Mouse (Mus musculus): Measurements from ENCODE around the gene Tcf3. TPM values are rescaled to one million over a fixed set of nuclear protein-coding genes. Genes with fewer than 3 reads are reported as not detected.

Gene Tcf3
- polyA plus RNA-seq, 1 experiment from 2014 or later = 93.7 TPM

DNA sequence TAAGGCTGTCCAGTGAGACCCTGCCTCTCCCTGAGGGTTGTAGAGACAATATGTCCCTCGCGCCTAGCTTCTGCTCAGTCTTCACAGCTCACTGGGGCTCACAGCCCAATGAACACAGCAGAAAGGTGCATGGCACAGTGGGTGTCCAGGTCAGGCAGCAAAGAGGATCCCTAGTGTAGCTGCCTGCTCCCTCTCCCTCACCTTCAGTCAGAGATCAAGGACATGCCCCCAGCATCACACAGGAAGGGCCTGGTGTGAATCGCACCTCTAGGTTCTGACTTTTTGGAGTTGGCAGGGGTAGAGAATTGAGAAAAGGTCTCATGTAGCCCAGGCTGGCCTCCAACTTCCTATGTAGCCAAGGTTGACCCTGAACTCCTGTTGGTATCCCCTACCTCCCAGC, 1.4 kb upstream of the Tcf3 start:
- DNase-seq (ENCODE audit: low spot score) = no peak
- Histone ChIP-seq H3K4me1 (ENCODE audit: control insufficient read depth, insufficient read depth, low read length) (peaks cover 22% of the 10 kb centered on the region), H3K27ac (replicated peaks; ENCODE audit: low read depth, low read length) (no peak overlapping the region), H3K27me3 (replicated peaks; ENCODE audit: control insufficient read depth, insufficient read depth, low read length) (no peaks in the 10 kb centered on the region), H3K36me3 (ENCODE audit: control insufficient read depth, insufficient read depth, low read length) (peaks cover 13% of the 10 kb centered on the region), H3K9ac (ENCODE audit: low read depth, low read length) (no peak overlapping the region), H3K4me3 (ENCODE audit: low read depth, low read length) (no peak overlapping the region), H3K4me2 (ENCODE audit: low read depth, low read length) (no peak overlapping the region), H3K9me3 (ENCODE audit: control insufficient read depth, low read length) (no peaks in the 10 kb centered on the region)
- WGBS = 90% methylated on average over 3 of the region's 3 CpGs
- ATAC-seq (ENCODE audit: low read depth) = no peak

DNA sequence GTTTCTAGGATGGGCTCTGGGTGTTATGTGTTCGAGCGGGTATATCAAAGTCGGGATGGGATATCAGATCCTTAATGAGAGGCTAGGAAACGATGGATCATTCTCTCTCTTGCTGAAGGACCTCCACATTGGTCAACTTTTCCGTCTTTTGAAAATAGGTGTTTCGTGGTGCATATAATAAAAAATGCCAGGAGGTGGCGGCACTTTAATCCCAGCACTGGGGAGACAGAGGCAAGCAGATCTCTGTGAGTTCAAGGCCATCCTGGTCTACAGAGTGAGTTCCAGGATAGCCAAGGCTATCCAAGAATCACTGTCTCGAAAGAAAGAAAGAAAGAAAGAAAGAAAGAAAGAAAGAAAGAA, 766 bp upstream of the Tcf3 start:
- no peak overlapping the region for H3K9ac ChIP-seq (ENCODE audit: low read depth, low read length)
- H3K4me3 ChIP-seq (ENCODE audit: low read depth, low read length) = peak overlapping the region; percentile 98; the same call in 1 of the 2 replicates
- no peaks in the 10 kb centered on the region for H3K9me3 ChIP-seq (ENCODE audit: control insufficient read depth, low read length)
- no peaks in the 10 kb centered on the region for H3K27me3 ChIP-seq (replicated peaks; ENCODE audit: control insufficient read depth, insufficient read depth, low read length)
- H3K27ac ChIP-seq (replicated peaks; ENCODE audit: low read depth, low read length) = no peak overlapping the region
- no peak for ATAC-seq (ENCODE audit: low read depth)
- WGBS = 12% methylated on average over 8 of the region's 8 CpGs
- peaks cover 22% of the 10 kb centered on the region for H3K4me1 ChIP-seq (ENCODE audit: control insufficient read depth, insufficient read depth, low read length)
- peak overlapping the region; percentile 95; the same call in 1 of the 2 replicates for H3K4me2 ChIP-seq (ENCODE audit: low read depth, low read length)
- H3K36me3 ChIP-seq (ENCODE audit: control insufficient read depth, insufficient read depth, low read length) = peaks cover 19% of the 10 kb centered on the region
- no peak for DNase-seq (ENCODE audit: low spot score)

- 1% methylated on average over 19 of the region's 60 CpGs for WGBS
- no peaks in the 10 kb centered on the region for H3K27me3 ChIP-seq (replicated peaks; ENCODE audit: control insufficient read depth, insufficient read depth, low read length)
- H3K4me3 ChIP-seq (ENCODE audit: low read depth, low read length) = peak overlapping the region; percentile 98
- H3K4me2 ChIP-seq (ENCODE audit: low read depth, low read length) = peak overlapping the region; percentile 95
- H3K9ac ChIP-seq (ENCODE audit: low read depth, low read length) = peak overlapping the region; percentile 99
- H3K9me3 ChIP-seq (ENCODE audit: control insufficient read depth, low read length) = no peaks in the 10 kb centered on the region
- DNase-seq (ENCODE audit: low spot score) (peak; percentile 67), ATAC-seq (ENCODE audit: low read depth) (no peak)
- H3K27ac ChIP-seq (replicated peaks; ENCODE audit: low read depth, low read length) = peak overlapping the region; percentile 94
- H3K36me3 ChIP-seq (ENCODE audit: control insufficient read depth, insufficient read depth, low read length) = peaks cover 31% of the 10 kb centered on the region
- peaks cover 22% of the 10 kb centered on the region for H3K4me1 ChIP-seq (ENCODE audit: control insufficient read depth, insufficient read depth, low read length)
Observed at GRCm38 (mm10) chr10:80432936-80433512, 423 bp downstream of the Tcf3 start.

GRCm38 (mm10) chr10:80432387-80432785, 1.1 kb downstream of the Tcf3 start:
- peak overlapping the region; percentile 99 for H3K9ac ChIP-seq (ENCODE audit: low read depth, low read length)
- H3K4me3 ChIP-seq (ENCODE audit: low read depth, low read length) = peak overlapping the region; percentile 98
- H3K4me2 ChIP-seq (ENCODE audit: low read depth, low read length) = peak overlapping the region; percentile 95
- no peaks in the 10 kb centered on the region for H3K27me3 ChIP-seq (replicated peaks; ENCODE audit: control insufficient read depth, insufficient read depth, low read length)
- ATAC-seq (ENCODE audit: low read depth) (no peak), DNase-seq (ENCODE audit: low spot score) (no peak)
- peak overlapping the region; percentile 94 for H3K27ac ChIP-seq (replicated peaks; ENCODE audit: low read depth, low read length)
- peaks cover 22% of the 10 kb centered on the region for H3K4me1 ChIP-seq (ENCODE audit: control insufficient read depth, insufficient read depth, low read length)
- no peaks in the 10 kb centered on the region for H3K9me3 ChIP-seq (ENCODE audit: control insufficient read depth, low read length)
- WGBS = 4% methylated on average over 4 of the region's 4 CpGs
- H3K36me3 ChIP-seq (ENCODE audit: control insufficient read depth, insufficient read depth, low read length) = peaks cover 38% of the 10 kb centered on the region

GRCm38 (mm10) chr10:80431570-80432386, 1.7 kb downstream of the Tcf3 start:
- Histone ChIP-seq H3K27me3 (replicated peaks; ENCODE audit: control insufficient read depth, insufficient read depth, low read length) (no peaks in the 10 kb centered on the region), H3K4me3 (ENCODE audit: low read depth, low read length) (peak overlapping the region; percentile 98), H3K9ac (ENCODE audit: low read depth, low read length) (peak overlapping the region; percentile 99), H3K4me2 (ENCODE audit: low read depth, low read length) (peak overlapping the region; percentile 95), H3K4me1 (ENCODE audit: control insufficient read depth, insufficient read depth, low read length) (peaks cover 22% of the 10 kb centered on the region), H3K9me3 (ENCODE audit: control insufficient read depth, low read length) (no peaks in the 10 kb centered on the region), H3K36me3 (ENCODE audit: control insufficient read depth, insufficient read depth, low read length) (peaks cover 44% of the 10 kb centered on the region), H3K27ac (replicated peaks; ENCODE audit: low read depth, low read length) (peak overlapping the region; percentile 94)
- 15% methylated on average over 14 of the region's 16 CpGs for WGBS
- ATAC-seq (ENCODE audit: low read depth) = no peak
- no peak for DNase-seq (ENCODE audit: low spot score)

DNA sequence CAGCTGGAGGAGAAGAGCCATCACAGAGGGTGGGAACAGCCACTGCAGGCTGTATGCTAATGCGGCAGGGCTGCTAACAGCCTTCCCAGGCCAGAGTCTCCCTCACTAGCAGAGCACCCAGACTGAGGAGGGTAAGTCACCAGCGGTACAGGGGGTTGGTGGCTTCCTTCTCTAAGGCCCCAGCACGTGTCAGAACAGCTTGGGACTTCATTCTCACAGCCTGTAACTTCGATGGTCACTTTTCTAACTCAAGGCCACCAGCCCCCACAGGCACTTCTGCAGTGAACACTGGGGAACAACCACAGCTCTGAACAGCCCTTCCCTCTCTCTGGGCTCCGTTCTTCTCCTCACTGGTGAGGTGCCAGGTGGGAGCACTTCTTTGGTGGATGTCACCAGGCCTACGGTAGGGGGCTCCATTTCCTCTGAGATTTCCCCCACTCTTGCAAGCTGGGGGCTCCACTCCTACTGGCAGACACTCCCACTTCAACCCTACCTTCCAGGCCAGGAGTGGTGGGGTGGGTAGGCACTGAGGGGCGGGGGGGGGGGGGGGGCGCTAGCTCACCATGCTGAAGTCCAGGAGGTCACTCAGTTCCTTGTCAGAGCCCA, 3.0 kb downstream of the Tcf3 start:
- no peak overlapping the region for H3K27ac ChIP-seq (replicated peaks; ENCODE audit: low read depth, low read length)
- no peak for DNase-seq (ENCODE audit: low spot score)
- 68% methylated on average over 6 of the region's 8 CpGs for WGBS
- peaks cover 57% of the 10 kb centered on the region for H3K36me3 ChIP-seq (ENCODE audit: control insufficient read depth, insufficient read depth, low read length)
- ATAC-seq (ENCODE audit: low read depth) = no peak
- no peaks in the 10 kb centered on the region for H3K27me3 ChIP-seq (replicated peaks; ENCODE audit: control insufficient read depth, insufficient read depth, low read length)
- H3K9me3 ChIP-seq (ENCODE audit: control insufficient read depth, low read length) = no peaks in the 10 kb centered on the region
- 0 out of 2 replicates have a peak overlapping the region, but pooled peaks have one; percentile 98 for H3K4me3 ChIP-seq (ENCODE audit: low read depth, low read length)
- H3K4me1 ChIP-seq (ENCODE audit: control insufficient read depth, insufficient read depth, low read length) = peaks cover 14% of the 10 kb centered on the region
- no peak overlapping the region for H3K4me2 ChIP-seq (ENCODE audit: low read depth, low read length)
- H3K9ac ChIP-seq (ENCODE audit: low read depth, low read length) = no peak overlapping the region

DNA sequence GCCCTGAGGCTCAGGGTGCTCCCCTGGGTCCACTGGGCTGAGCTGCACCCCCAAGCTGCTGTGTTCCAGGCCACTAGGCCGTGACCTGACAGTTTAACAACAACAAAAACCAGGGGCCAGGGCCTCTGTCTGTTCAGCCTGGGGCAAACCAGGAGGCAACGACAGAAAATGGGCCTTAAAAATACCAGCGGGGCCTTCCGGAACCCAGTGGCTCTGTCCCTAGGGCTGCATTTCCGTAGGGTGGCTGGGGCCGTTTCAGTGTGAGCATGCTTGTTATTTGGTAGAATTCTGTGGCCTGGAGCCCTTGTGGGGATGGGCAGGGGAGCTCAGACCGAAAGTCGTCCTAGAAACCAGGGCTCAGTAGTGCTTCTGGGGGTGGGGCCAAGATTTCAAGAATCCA, 3.6 kb downstream of the Tcf3 start:
- Histone ChIP-seq H3K9ac (ENCODE audit: low read depth, low read length) (no peak overlapping the region), H3K4me3 (ENCODE audit: low read depth, low read length) (no peak overlapping the region), H3K36me3 (ENCODE audit: control insufficient read depth, insufficient read depth, low read length) (peaks cover 64% of the 10 kb centered on the region), H3K9me3 (ENCODE audit: control insufficient read depth, low read length) (0 out of 2 replicates have a peak, but pooled peaks cover 4% of the 10 kb centered on the region), H3K4me2 (ENCODE audit: low read depth, low read length) (no peak overlapping the region), H3K27ac (replicated peaks; ENCODE audit: low read depth, low read length) (no peak overlapping the region), H3K27me3 (replicated peaks; ENCODE audit: control insufficient read depth, insufficient read depth, low read length) (no peaks in the 10 kb centered on the region), H3K4me1 (ENCODE audit: control insufficient read depth, insufficient read depth, low read length) (peaks cover 14% of the 10 kb centered on the region)
- no peak for ATAC-seq (ENCODE audit: low read depth)
- DNase-seq (ENCODE audit: low spot score) = no peak
- 85% methylated on average over 8 of the region's 8 CpGs for WGBS

DNA sequence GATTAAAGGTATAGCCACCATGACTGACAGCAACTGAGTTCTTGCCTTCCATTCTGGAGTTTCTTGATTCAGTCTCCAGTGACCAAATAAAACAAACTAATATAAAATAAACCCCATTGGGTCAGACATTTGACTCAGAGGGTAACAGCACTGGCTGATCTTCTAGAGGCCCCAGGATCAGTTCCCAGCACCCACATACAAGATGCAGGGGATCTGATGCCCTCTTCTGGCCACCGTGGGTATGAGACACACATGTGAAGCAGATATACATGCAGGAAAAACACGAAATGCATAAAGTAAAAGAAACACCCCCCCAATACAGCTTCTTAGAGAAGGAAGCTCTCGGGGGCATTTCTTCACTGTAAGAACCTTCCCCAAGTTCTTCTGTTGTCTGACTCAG, 8.4 kb downstream of the Tcf3 start:
- Histone ChIP-seq H3K9ac (ENCODE audit: low read depth, low read length) (no peak overlapping the region), H3K27me3 (replicated peaks; ENCODE audit: control insufficient read depth, insufficient read depth, low read length) (no peaks in the 10 kb centered on the region), H3K4me2 (ENCODE audit: low read depth, low read length) (no peak overlapping the region), H3K9me3 (ENCODE audit: control insufficient read depth, low read length) (0 out of 2 replicates have a peak, but pooled peaks cover 4% of the 10 kb centered on the region), H3K4me1 (ENCODE audit: control insufficient read depth, insufficient read depth, low read length) (no peaks in the 10 kb centered on the region), H3K36me3 (ENCODE audit: control insufficient read depth, insufficient read depth, low read length) (peaks cover 94% of the 10 kb centered on the region), H3K4me3 (ENCODE audit: low read depth, low read length) (no peak overlapping the region), H3K27ac (replicated peaks; ENCODE audit: low read depth, low read length) (no peak overlapping the region)
- WGBS = 95% methylated on average over 3 of the region's 3 CpGs
- DNase-seq (ENCODE audit: low spot score) (no peak), ATAC-seq (ENCODE audit: low read depth) (no peak)
